Mouse (Mus musculus): ENCODE data around the gene Myog. TPM values are rescaled to one million over a fixed set of nuclear protein-coding genes. Genes with fewer than 3 reads are reported as not detected.

The Myog gene
- polyA plus RNA-seq, 1 experiment from 2014 or later = 0.11 TPM

Other genes starting within 250 kb of the Myog start
- 162 and 172 TPM in 2 replicates for gene Btg2, start 210.9 kb upstream of the Myog start, polyA plus RNA-seq (2016; fragmentation: Nextera tagmentation; extraction: Ambion mirVana)
- gene Chit1, start 178.7 kb upstream of the Myog start, polyA plus RNA-seq (2016; fragmentation: Nextera tagmentation; extraction: Ambion mirVana) = not detected in 2 replicates
- 2.3 and 2.9 TPM in 2 replicates for gene Chil1, start 107.8 kb upstream of the Myog start, polyA plus RNA-seq (2016; fragmentation: Nextera tagmentation; extraction: Ambion mirVana)
- gene Mybph, start 96.5 kb upstream of the Myog start, polyA plus RNA-seq (2016; fragmentation: Nextera tagmentation; extraction: Ambion mirVana) = not detected in 2 replicates
- gene Adora1, start 54.6 kb upstream of the Myog start, polyA plus RNA-seq (2016; fragmentation: Nextera tagmentation; extraction: Ambion mirVana) = 0.64 and 1.0 TPM in 2 replicates
- gene Ppfia4, start 42.9 kb downstream of the Myog start, polyA plus RNA-seq (2016; fragmentation: Nextera tagmentation; extraction: Ambion mirVana) = 5.1 and 5.3 TPM in 2 replicates
- 118 and 120 TPM in 2 replicates for gene Tmem183a, start 72.0 kb downstream of the Myog start, polyA plus RNA-seq (2016; fragmentation: Nextera tagmentation; extraction: Ambion mirVana)
- not detected in 2 replicates for gene 4933406M09Rik, start 96.0 kb downstream of the Myog start, polyA plus RNA-seq (2016; fragmentation: Nextera tagmentation; extraction: Ambion mirVana)
- 20.7 and 26.4 TPM in 2 replicates for gene Cyb5r1, start 115.6 kb downstream of the Myog start, polyA plus RNA-seq (2016; fragmentation: Nextera tagmentation; extraction: Ambion mirVana)
- 68.5 and 72.1 TPM in 2 replicates for gene Adipor1, start 125.4 kb downstream of the Myog start, polyA plus RNA-seq (2016; fragmentation: Nextera tagmentation; extraction: Ambion mirVana)
- 31.3 and 32.7 TPM in 2 replicates for gene Klhl12, start 165.5 kb downstream of the Myog start, polyA plus RNA-seq (2016; fragmentation: Nextera tagmentation; extraction: Ambion mirVana)
- 42.6 and 45.6 TPM in 2 replicates for gene Rabif, start 204.7 kb downstream of the Myog start, polyA plus RNA-seq (2016; fragmentation: Nextera tagmentation; extraction: Ambion mirVana)